Mouse (Mus musculus) lung, postnatal 0 days (tissue): ENCODE measurements around the gene Ntf5.

Experiments
- CTCF ChIP-seq: IDR thresholded peaks from 2 replicates; pipeline ENCODE4 v1.5.1; 2016; ENCODE audit warnings: antibody characterized with exemption, mild to moderate bottlenecking
- EP300 ChIP-seq: IDR thresholded peaks from 2 replicates; pipeline ENCODE4 v1.6.1; 2016; ENCODE audit warnings: antibody characterized with exemption, mild to moderate bottlenecking, control low read depth

- TF ChIP-seq CTCF = no peak
- no peak for TF ChIP-seq EP300
Measured at GRCm38 (mm10) chr7:45408351-45408750, 5.1 kb upstream of the Ntf5 start.
